Mouse (Mus musculus): ENCODE results near the gene Zfp91. TPM values are rescaled to one million over a fixed set of nuclear protein-coding genes. Genes with fewer than 3 reads are reported as not detected.
A peak's percentile ranks its signal among the peaks of the same experiment; 100 is the strongest.

Gene Zfp91
- polyA plus RNA-seq, 1 experiment from 2014 or later: 8.4 TPM

- H3K27ac ChIP-seq: no peak overlapping the region
- ATAC-seq (ENCODE audit: low read depth): no peak
- H3K4me1 ChIP-seq (replicated peaks): 0 out of 2 replicates have a peak, but pooled peaks cover under 1% of the 10 kb centered on the region
- H3K9me3 ChIP-seq (replicated peaks): no peaks in the 10 kb centered on the region
- H3K9ac ChIP-seq: no peak overlapping the region
- no peaks in the 10 kb centered on the region for H3K36me3 ChIP-seq
- no peak overlapping the region for H3K4me2 ChIP-seq
- no peaks in the 10 kb centered on the region for H3K27me3 ChIP-seq
- 56% methylated on average over 3 of the region's 3 CpGs for WGBS (ENCODE audit: insufficient replicate concordance)
- DNase-seq: no peak
- no peak overlapping the region for H3K4me3 ChIP-seq (replicated peaks)
Observed at GRCm38 (mm10) chr19:12805730-12806129, 9.8 kb upstream of the Zfp91 start.

GRCm38 (mm10) chr19:12804237-12804636, 8.3 kb upstream of the Zfp91 start:
- H3K4me1 ChIP-seq (replicated peaks): 0 out of 2 replicates have a peak, but pooled peaks cover 3% of the 10 kb centered on the region
- WGBS (ENCODE audit: insufficient replicate concordance): 63% methylated on average over 1 of the region's 1 CpGs
- no peaks in the 10 kb centered on the region for H3K9me3 ChIP-seq (replicated peaks)
- H3K27me3 ChIP-seq: no peaks in the 10 kb centered on the region
- H3K4me2 ChIP-seq: no peak overlapping the region
- H3K9ac ChIP-seq: no peak overlapping the region
- no peak overlapping the region for H3K4me3 ChIP-seq (replicated peaks)
- DNase-seq (no peak), ATAC-seq (ENCODE audit: low read depth) (no peak)
- H3K36me3 ChIP-seq: no peaks in the 10 kb centered on the region
- no peak overlapping the region for H3K27ac ChIP-seq

GRCm38 (mm10) chr19:12802830-12803229, 6.9 kb upstream of the Zfp91 start:
- Histone ChIP-seq H3K36me3 (no peaks in the 10 kb centered on the region), H3K27me3 (no peaks in the 10 kb centered on the region), H3K9me3 (replicated peaks) (no peaks in the 10 kb centered on the region), H3K27ac (no peak overlapping the region), H3K4me3 (replicated peaks) (no peak overlapping the region), H3K9ac (no peak overlapping the region), H3K4me1 (replicated peaks) (peaks cover 3% of the 10 kb centered on the region; the same call in 1 of the 2 replicates), H3K4me2 (no peak overlapping the region)
- 64% methylated on average over 3 of the region's 3 CpGs for WGBS (ENCODE audit: insufficient replicate concordance)
- DNase-seq: no peak
- ATAC-seq (ENCODE audit: low read depth): no peak

GRCm38 (mm10) chr19:12801046-12801445, 5.1 kb upstream of the Zfp91 start:
- H3K4me1 ChIP-seq (replicated peaks): peaks cover 8% of the 10 kb centered on the region; the same call in 1 of the 2 replicates
- no peak overlapping the region for H3K27ac ChIP-seq
- H3K9ac ChIP-seq: no peak overlapping the region
- no peak for ATAC-seq (ENCODE audit: low read depth)
- no peak for DNase-seq
- H3K4me2 ChIP-seq: no peak overlapping the region
- H3K27me3 ChIP-seq: no peaks in the 10 kb centered on the region
- H3K9me3 ChIP-seq (replicated peaks): no peaks in the 10 kb centered on the region
- no peak overlapping the region for H3K4me3 ChIP-seq (replicated peaks)
- no peaks in the 10 kb centered on the region for H3K36me3 ChIP-seq
- 45% methylated on average over 3 of the region's 3 CpGs for WGBS (ENCODE audit: insufficient replicate concordance)

GRCm38 (mm10) chr19:12800621-12801020, 4.7 kb upstream of the Zfp91 start:
- Histone ChIP-seq H3K27ac (no peak overlapping the region), H3K9me3 (replicated peaks) (no peaks in the 10 kb centered on the region), H3K36me3 (no peaks in the 10 kb centered on the region), H3K4me1 (replicated peaks) (peaks cover 8% of the 10 kb centered on the region; the same call in 1 of the 2 replicates), H3K4me2 (no peak overlapping the region), H3K4me3 (replicated peaks) (no peak overlapping the region), H3K9ac (no peak overlapping the region), H3K27me3 (no peaks in the 10 kb centered on the region)
- no peak for DNase-seq
- 33% methylated on average over 2 of the region's 2 CpGs for WGBS (ENCODE audit: insufficient replicate concordance)
- no peak for ATAC-seq (ENCODE audit: low read depth)

- no peak for ATAC-seq (ENCODE audit: low read depth)
- no peak for DNase-seq
- no peak overlapping the region for H3K4me2 ChIP-seq
- no peaks in the 10 kb centered on the region for H3K9me3 ChIP-seq (replicated peaks)
- 81% methylated on average over 3 of the region's 3 CpGs for WGBS (ENCODE audit: insufficient replicate concordance)
- H3K9ac ChIP-seq: no peak overlapping the region
- H3K36me3 ChIP-seq: no peaks in the 10 kb centered on the region
- no peak overlapping the region for H3K27ac ChIP-seq
- no peak overlapping the region for H3K4me3 ChIP-seq (replicated peaks)
- no peaks in the 10 kb centered on the region for H3K27me3 ChIP-seq
- peaks cover 8% of the 10 kb centered on the region; the same call in 1 of the 2 replicates for H3K4me1 ChIP-seq (replicated peaks)
Observed at GRCm38 (mm10) chr19:12799081-12799480, 3.2 kb upstream of the Zfp91 start.

GRCm38 (mm10) chr19:12798404-12798803, 2.5 kb upstream of the Zfp91 start:
- ATAC-seq (ENCODE audit: low read depth): no peak
- Histone ChIP-seq H3K36me3 (no peaks in the 10 kb centered on the region), H3K9me3 (replicated peaks) (no peaks in the 10 kb centered on the region), H3K4me2 (0 out of 2 replicates have a peak overlapping the region, but pooled peaks have one; percentile 5), H3K27ac (no peak overlapping the region), H3K4me1 (replicated peaks) (peaks cover 8% of the 10 kb centered on the region; the same call in 1 of the 2 replicates), H3K9ac (no peak overlapping the region), H3K27me3 (no peaks in the 10 kb centered on the region), H3K4me3 (replicated peaks) (no peak overlapping the region)
- DNase-seq: no peak
- WGBS (ENCODE audit: insufficient replicate concordance): 42% methylated on average over 4 of the region's 4 CpGs

GRCm38 (mm10) chr19:12797071-12797470, 1.1 kb upstream of the Zfp91 start:
- Histone ChIP-seq H3K36me3 (no peaks in the 10 kb centered on the region), H3K27me3 (no peaks in the 10 kb centered on the region), H3K4me3 (replicated peaks) (peak overlapping the region; percentile 99), H3K9me3 (replicated peaks) (no peaks in the 10 kb centered on the region), H3K4me1 (replicated peaks) (peaks cover 11% of the 10 kb centered on the region), H3K27ac (peak overlapping the region; percentile 98), H3K4me2 (peak overlapping the region; percentile 82), H3K9ac (peak overlapping the region; percentile 98)
- WGBS (ENCODE audit: insufficient replicate concordance): 2% methylated on average over 7 of the region's 7 CpGs
- ATAC-seq (ENCODE audit: low read depth) (no peak), DNase-seq (no peak)

- Histone ChIP-seq H3K4me2 (peak overlapping the region; percentile 82), H3K27me3 (no peaks in the 10 kb centered on the region), H3K27ac (peak overlapping the region; percentile 98), H3K4me3 (replicated peaks) (peak overlapping the region; percentile 99), H3K9me3 (replicated peaks) (no peaks in the 10 kb centered on the region), H3K9ac (peak overlapping the region; percentile 98), H3K36me3 (no peaks in the 10 kb centered on the region), H3K4me1 (replicated peaks) (peaks cover 17% of the 10 kb centered on the region)
- 0% methylated on average over 29 of the region's 29 CpGs for WGBS (ENCODE audit: insufficient replicate concordance)
- peak; percentile 50 for ATAC-seq (ENCODE audit: low read depth)
- peak; percentile 66 for DNase-seq
Observed at GRCm38 (mm10) chr19:12796328-12796931, 504 bp upstream of the Zfp91 start.

GRCm38 (mm10) chr19:12795110-12795509, 816 bp downstream of the Zfp91 start:
- peak overlapping the region; percentile 98 for H3K27ac ChIP-seq
- DNase-seq: no peak
- peaks cover 14% of the 10 kb centered on the region for H3K4me1 ChIP-seq (replicated peaks)
- H3K4me2 ChIP-seq: peak overlapping the region; percentile 76
- WGBS (ENCODE audit: insufficient replicate concordance): under 1% methylated on average over 50 of the region's 63 CpGs
- ATAC-seq (ENCODE audit: low read depth): peak; percentile 4; the same call in 1 of the 2 replicates
- H3K4me3 ChIP-seq (replicated peaks): peak overlapping the region; percentile 99
- H3K27me3 ChIP-seq: no peaks in the 10 kb centered on the region
- no peaks in the 10 kb centered on the region for H3K36me3 ChIP-seq
- no peaks in the 10 kb centered on the region for H3K9me3 ChIP-seq (replicated peaks)
- peak overlapping the region; percentile 98 for H3K9ac ChIP-seq

- DNase-seq: peak; percentile 87
- peaks cover 14% of the 10 kb centered on the region for H3K4me1 ChIP-seq (replicated peaks)
- WGBS (ENCODE audit: insufficient replicate concordance): under 1% methylated on average over 39 of the region's 39 CpGs
Observed at GRCm38 (mm10) chr19:12794056-12795044, 1.6 kb downstream of the Zfp91 start.

More at GRCm38 (mm10) chr19:12794056-12795044, 1.6 kb downstream of the Zfp91 start:
- Histone ChIP-seq H3K4me2 (peak overlapping the region; percentile 76), H3K9me3 (replicated peaks) (no peaks in the 10 kb centered on the region), H3K9ac (peak overlapping the region; percentile 98), H3K36me3 (no peaks in the 10 kb centered on the region), H3K27me3 (no peaks in the 10 kb centered on the region), H3K4me3 (replicated peaks) (peak overlapping the region; percentile 99), H3K27ac (peak overlapping the region; percentile 98)
- ATAC-seq (ENCODE audit: low read depth): peak; percentile 71
